Mouse (Mus musculus) liver, adult 2 months (tissue): Measurements from ENCODE around the gene Sh2d4b.

Experiments
- CTCF ChIP-seq: fragments of 200-500 bp; IDR thresholded peaks from 2 replicates; pipeline ENCODE4 v1.5.1; 2011; ENCODE audit warnings: low read depth, low read length, control low read depth
- POLR2A ChIP-seq: fragments of 200-500 bp; IDR thresholded peaks from 2 replicates; pipeline ENCODE4 v1.6.1; 2011; ENCODE audit warnings: low read length, control low read depth; ENCODE audit not compliant: insufficient read depth; ENCODE audit errors: extremely low read depth

DNA sequence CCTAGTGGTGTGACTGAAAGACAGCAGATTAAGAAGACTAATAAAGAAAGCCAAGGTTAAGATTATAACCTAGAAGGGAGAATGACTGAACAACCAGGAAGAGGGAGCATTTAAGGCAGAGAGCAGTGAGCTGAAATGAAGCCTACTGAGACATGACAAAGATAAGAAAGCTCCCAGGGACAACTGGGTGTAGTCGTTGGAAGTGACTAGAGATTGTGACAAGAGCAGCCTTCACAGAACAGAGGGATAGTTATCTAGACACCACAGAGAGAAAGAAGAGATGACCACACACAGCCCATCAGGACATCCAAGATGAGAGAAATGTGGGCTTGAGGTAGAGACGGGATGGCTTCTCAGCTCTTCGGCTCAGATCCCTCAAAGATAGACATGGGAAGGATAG, 29.4 kb downstream of the Sh2d4b start:
- no peak for TF ChIP-seq CTCF
- TF ChIP-seq POLR2A: no peak
